Mouse (Mus musculus) embryonic fibroblast, embryonic 13.5 days (primary cell): ENCODE measurements at regions not wholly inside any gene's neighbourhood (a gene's known extent, or its start where the extent isn't known, plus 50 kb on each side); places are given as distances from the start of the nearest gene placed in this dataset.

Experiments
- CTCF ChIP-seq: IDR thresholded peaks from 2 replicates; pipeline ENCODE4 v1.5.1; 2011; ENCODE audit warnings: mild to moderate bottlenecking, control low read depth, low read length, moderate library complexity, borderline replicate concordance; ENCODE audit not compliant: insufficient read depth
- POLR2A ChIP-seq: IDR thresholded peaks from 2 replicates; pipeline ENCODE4 v1.6.1; 2011; ENCODE audit warnings: low read depth, mild to moderate bottlenecking, control low read depth, low read length, moderate library complexity

DNA sequence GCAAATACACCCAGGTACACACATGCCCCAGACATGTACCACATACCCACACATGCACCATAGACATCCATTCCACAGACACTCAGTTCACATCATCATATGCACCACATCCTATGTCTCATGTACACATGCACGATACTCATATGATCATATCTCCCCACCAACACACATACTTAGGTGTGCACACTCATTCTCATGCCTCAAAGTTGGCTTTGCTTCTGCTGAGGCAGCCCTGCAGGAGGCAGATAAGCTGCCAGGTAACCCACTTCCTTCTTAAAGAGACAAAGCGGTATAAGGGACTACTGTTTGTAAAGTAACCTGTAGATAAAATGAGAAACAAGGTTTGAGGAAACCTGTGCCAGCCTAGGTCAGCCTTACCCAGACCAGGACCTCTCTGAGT is 225.2 kb upstream of the Spdye4c start:
- TF ChIP-seq POLR2A: no peak
- TF ChIP-seq CTCF: no peak
